Mouse (Mus musculus): ENCODE measurements around the gene Rps25.
A peak's percentile ranks its signal among the peaks of the same experiment; 100 is the strongest.

Gene Rps25

GRCm38 (mm10) chr9:44457035-44457742, 50.2 kb downstream of the Rps25 start:
- DNase-seq (ENCODE audit: low spot score): peak; percentile 28

Data from urinary bladder, postnatal 14 days (tissue).